Mouse (Mus musculus): ENCODE measurements around the gene Slco1a5. TPM values are rescaled to one million over a fixed set of nuclear protein-coding genes. Genes with fewer than 3 reads are reported as not detected.
"Not testable (repeated sequence)": the region's sequence is repeated elsewhere in the genome, so short reads cannot be mapped to it uniquely, and the experiment has no call there.

Slco1a5 gene
- under 1 TPM in 1 of 2 experiments, not detected in 1; 0.16 TPM for total RNA-seq (2021)
- long read RNA-seq, experiment 1 = 0 reads
- long read RNA-seq, experiment 2, partial matches to known transcripts = 0 of 1 reads
- long read RNA-seq, experiment 2, other reads (novel, unspliced or antisense) = 0 of 1 reads

DNA sequence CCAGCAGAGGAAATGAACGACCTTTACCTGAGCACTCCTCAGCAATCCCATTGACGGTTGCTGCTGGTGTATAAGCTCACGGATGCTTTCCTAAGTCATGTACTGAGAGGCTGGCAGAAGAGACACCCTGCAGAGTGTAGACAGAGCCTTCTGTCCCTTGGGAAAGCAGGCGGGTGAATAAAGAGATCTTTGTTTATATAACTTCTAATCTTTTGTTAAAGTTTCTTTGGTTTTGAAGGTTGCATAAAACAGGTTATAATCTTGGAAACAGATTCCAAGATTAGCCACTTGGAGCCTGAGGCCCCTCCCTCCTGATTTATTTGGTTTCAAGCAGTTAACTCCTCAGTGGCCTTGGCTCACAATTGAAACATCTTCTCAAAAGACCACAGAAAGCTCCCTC, at the start of gene Slco1a5:
Slco1a5 (minus strand) TSS at position 101 of the 400 bp plus-strand sequence.
- no peak for DNase-seq (ENCODE audit: low spot score in 2 of 2)

DNA sequence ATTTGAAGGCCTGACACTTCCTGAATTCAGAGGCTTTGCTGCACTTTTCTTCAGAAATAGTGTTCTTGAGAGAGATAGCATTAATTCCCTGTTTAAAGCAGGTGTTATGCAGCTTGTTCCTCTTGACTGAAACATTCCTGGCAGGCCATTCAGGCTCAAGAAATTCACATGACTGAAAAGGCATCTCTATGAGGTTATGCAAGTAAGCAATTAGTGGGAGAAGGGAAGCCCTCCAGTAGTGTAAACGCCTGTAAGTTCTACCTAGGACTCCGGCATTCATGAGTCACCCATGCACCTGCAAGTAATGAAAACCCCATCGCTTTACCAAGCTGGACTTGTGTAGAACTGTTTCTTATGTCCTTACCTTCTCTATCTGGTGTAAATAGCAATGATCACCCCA, 46.8 kb upstream of the Slco1a5 start:
- DNase-seq (ENCODE audit: low spot score in 2 of 2) = no peak

DNA sequence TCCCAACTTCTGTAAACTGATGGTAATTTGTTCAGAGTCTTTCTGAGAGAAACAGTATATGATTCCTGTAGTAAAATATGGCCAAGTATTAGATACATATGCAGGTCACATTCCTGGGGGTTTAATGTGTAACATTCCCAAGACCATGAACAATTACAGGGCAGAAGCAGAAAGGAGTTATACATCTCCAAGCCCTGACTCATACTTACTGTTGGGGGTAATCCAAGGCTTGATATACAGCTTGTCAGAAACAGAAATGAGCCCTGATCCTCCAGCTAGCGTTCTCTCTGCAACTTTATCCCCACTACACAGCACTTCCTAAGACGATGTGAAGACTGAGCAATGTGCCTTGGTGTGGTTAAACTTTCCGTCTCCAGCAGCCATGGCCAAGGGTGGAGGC, 44.8 kb upstream of the Slco1a5 start:
- no peak for DNase-seq (ENCODE audit: low spot score in 2 of 2)

DNA sequence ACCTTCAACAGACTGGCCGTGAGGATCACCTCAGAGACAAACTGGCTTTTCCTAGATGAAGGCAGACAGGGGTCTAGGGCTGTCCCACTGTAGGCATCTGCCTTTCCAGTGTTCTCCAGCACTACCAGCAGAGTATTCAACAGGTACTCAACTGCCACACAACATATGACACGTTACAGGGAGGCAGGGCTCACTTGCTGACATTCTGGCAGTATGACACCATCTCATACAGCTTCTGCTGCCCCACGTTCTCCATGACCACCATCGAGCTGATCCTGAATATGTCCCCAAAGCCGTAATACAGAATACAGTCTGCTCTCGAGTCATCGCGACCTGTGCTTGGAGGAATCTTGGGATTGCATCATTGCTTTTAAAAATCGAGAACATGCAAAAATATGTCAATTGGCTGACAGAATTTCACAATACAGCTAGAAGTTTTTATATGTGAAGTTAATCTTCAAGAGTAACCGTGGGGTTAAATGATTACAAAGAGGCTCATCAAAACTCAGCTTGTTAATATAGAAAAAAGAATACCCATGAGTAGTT, 43.8 kb upstream of the Slco1a5 start:
- no peak for DNase-seq (ENCODE audit: low spot score in 2 of 2)

DNA sequence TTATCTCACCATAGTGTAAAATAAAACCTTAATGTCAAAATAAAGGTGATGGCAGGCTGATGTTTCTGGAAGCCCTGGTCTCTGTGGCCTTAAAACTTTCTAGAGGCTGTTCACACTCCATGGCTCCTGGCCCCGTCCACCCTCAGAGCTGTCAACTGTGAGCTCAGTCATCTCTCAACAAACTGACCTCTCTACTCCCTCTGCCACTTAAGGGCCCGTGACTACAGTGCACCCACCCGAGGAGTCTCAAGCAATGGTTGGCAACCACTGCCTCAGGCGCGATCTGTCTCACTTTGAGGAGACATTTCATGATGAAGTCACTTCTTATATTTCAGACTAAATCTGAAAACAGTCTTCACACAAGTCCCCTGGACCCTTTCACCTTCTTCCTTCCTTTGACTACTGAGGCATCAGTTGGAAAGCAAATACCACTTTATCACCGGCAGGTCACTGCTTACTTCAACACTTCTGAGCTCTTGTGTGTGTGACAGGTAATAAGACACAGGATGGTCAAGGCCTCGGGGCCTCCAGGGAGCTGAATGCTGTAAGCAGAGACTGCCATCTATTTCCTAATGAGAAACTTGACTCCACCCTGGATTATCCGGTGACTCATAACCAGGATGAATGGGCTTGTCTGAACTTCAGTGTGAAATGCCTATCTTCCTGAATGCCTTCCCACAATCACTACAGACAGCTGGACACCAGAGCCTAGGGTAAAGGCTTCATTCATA, 43.1 kb upstream of the Slco1a5 start:
- DNase-seq (ENCODE audit: low spot score in 2 of 2) = no peak

DNA sequence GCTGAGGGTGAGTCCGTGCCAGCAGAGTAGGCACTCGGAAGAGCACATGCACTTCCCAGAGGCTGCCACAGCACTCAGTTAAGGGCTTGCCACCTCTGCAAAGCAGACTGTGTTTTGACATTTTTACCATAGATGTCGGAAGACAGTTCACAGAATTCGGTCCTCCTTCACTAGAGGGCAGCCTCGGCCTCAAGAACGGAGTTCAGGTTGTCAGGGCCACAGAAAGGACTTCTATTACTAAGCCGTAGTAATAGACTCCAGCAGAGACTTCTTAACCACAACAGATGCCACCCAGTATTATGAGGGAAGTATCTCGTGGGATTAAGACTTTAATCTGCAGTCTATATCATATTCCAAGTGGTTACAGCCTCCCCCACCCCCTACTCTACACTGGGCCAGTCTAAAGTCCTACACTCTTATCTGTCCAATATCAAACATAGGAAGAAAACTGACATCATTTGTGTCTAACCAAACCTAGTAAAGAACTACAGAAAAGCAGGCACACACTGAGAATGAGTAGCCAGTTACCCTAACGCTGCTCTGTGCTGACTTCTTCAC, 40.3 kb upstream of the Slco1a5 start:
- DNase-seq (ENCODE audit: low spot score in 2 of 2) = no peak

DNA sequence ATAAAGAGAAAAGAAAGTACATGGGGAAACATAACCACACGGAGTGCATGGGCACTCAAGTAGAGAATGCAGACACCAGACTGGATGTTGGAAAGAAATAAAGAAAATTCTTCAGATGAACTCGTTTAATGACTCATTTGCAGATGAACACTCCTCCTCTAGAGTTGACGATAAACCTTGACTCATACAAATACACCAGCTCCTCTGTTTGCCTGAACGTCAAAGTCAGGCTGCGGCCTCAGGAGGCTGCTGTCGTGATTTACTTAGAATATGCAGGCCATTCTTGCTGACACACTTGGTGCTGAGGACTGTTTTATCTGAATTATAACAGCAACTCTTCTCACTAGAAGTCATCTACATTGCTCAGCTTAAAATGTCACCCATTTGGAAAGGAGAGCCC, 39.3 kb upstream of the Slco1a5 start:
- DNase-seq (ENCODE audit: low spot score in 2 of 2) = no peak

DNA sequence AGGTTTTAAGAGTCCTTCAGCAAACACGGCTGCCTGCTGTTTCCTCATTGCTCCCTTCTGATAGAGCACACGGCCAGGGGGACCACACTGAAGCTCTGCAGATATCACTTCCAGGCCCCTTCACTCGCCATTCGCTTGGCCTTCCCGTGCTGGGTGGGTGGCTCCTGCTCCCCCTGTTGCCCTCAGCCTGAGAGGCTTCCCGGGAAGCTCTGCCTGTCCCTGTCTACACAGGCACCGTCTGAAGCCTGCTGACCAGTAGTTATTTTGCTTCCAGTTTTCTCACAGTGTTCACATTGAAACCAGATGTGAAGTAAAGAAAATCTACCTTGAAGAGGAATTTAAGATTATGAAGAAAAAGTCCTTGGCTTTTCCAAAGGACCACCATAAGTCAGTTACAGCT, 34.3 kb upstream of the Slco1a5 start:
- DNase-seq (ENCODE audit: low spot score in 2 of 2) = no peak

DNA sequence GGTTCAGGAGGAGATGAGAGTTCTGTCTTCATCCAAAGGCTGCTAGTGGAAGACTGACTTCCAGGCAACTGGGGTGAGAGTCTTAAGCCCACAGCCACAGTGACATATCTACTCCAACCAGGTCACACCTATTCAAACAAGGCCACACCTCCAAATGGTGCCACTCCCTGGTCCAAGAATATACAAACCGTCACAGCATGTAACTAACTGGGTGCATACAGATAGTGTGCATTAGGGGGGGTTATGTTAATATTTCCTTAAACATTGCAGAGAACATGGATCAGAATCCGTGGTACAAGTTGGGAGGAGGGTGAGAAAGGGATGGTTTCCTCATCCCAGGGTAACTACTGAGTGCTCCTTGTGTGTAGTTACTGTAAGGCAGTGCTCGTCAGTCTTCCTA, 29.3 kb upstream of the Slco1a5 start:
- DNase-seq (ENCODE audit: low spot score in 2 of 2) = not testable (repeated sequence)

DNA sequence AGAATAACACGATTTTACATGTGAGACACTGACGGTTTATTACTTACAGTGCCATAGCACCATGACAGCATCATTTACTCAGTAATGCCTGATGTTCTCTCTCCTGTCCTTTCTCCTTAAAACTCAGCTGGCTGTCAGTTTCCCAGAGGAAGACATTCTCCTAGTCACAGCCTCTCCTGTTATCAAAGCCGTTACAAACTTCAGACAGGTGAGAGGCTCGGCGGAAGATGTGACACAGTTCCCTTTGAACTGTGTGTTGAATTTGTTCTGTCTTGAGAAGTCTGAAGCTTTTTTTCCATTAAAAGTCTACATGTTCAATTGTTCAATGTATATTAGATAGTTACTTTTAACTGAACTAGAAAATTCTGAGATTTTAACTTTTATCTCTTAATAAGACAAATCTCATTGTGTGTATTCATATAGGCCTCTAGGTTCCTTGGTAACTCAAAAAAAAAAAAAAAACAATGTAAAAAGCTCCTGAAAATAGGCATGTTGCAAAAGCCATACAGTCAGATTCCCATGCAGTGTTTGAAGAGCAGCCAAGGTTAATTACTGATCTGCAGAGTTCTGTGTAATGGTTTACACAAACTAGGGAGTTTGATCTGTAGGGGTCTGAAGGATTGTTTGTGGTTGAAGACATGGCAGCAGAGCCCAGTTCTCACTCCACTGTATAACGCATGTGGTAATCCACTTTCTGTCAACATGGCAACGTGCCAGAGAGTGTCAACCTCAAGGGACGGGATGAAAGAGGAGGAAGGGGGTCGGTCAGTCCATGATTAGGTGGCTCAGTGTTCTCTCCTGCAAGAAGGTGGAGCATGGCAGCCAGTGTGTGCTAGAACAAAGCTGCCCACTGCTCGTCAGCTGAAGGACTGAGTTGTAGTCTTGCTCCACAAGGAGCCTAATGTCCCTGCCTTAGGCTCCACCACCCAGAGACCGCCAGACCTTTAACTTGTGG, 24.9 kb upstream of the Slco1a5 start:
- no peak for DNase-seq (ENCODE audit: low spot score in 2 of 2)

DNA sequence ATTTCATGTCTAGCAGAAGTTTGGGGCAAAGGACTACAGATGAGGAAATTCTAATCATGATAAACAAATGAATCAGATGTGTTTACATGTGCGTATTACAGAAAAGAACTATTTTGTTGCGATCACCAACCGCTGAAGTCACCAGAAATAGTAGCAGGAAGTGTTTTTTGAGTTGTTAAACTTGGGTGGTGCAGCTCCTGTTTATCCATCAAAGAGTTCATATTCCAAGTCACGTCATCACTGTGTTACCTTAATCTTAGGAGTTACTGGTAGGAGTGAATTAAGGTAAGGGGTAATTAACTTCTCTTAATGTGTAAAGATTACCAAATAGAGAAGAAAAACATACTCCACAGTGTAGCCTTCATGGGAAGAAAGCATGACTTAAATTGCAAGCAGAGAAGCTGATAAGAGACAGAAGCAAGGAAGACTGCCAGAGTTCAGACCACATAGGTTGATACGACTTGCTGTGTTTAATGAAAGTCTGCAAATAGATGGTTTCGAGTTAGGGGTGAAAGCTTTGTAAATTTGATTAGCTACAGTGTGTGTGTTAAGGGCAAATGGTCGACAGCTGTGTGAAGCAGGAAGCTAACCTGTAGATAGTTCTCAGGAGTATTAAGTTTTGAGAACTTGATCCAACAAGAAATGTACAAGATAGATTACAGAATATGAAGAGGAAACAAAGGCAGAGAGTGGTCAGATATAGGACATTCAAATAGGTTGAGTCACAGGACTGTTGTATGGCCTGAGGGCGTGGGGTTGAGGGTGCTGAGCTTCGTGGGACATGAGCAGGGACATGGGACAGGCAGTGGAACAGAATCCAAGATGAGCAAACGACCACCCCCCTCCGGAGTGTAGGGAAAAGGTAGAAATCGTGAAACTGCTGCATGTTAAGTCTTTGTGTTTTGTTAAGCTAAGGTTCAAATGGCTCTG, 23.7 kb upstream of the Slco1a5 start:
- no peak for DNase-seq (ENCODE audit: low spot score in 2 of 2)

DNA sequence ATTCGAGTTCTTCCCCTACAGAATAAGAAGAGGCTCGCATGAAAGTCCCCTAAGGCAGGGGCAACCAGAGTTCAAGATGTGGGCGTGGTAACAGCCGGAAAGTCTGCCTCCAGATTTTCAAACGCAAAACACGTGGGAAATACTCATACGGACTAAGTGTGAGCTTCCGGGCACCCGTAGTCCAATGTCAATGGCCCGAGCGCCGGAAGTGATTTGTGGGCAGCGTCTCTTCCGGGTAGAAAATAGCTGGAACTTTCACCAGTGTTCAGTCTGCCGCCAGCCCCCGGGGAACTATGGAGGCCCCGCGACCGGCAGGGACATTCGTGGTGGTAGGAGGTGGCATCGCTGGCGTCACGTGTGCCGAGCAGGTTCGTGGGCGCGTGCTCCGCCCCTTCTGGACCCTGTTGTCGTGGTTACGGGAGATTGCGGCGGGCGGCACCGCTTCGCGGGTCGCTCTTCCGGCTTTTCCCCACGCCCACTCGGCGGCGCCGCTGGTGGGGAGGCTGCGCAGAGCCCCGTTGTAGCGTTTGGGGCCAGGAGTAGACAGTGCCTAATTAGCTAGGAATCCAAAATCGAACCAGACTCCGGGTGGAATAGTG, 22.8 kb upstream of the Slco1a5 start, which contains the start of gene Pyroxd1:
Pyroxd1 (plus strand) TSS at position 215 of the 599 bp plus-strand sequence.
- peak; percentile 91 for DNase-seq (ENCODE audit: low spot score in 2 of 2)

DNA sequence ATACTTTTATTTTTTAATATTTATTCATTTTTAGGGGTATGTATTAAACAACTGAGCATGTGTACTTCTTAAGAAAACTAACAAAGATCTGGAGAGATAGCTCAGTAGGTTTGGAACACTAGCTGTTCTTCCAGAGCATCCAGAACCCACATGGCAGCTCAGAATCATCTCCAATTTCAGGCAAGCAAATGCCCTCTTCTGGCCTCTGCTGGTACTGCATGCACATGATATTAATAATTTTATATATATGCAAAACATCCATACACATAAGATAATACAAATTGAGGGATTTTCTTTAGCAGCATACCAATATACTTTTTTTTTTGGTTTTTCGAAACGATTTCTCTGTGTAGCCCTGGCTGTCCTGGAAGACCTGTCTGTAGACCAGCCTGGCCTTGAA, 20.8 kb upstream of the Slco1a5 start:
- peak; percentile 38 to 76 for DNase-seq (ENCODE audit: low spot score in 2 of 2)

DNA sequence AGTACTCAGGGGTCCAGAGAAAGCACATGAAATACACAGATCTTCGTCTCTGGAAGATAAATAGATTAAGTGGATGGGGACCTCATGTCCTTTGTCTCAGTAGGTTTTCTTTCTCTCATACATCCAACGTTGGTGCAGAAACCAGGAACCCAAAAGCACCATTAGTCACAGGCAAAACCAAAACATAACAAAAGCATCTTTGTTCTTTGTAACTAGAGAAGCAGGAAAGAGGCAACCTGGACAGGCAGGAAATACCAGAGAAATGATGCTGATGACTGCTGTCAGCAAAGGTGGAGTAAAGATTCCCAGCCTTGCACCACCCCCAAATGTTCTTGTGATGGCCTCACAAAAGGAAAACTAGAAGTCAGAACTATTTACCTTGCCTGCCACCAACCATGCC, 16.8 kb upstream of the Slco1a5 start:
- no peak for DNase-seq (ENCODE audit: low spot score in 2 of 2)

DNA sequence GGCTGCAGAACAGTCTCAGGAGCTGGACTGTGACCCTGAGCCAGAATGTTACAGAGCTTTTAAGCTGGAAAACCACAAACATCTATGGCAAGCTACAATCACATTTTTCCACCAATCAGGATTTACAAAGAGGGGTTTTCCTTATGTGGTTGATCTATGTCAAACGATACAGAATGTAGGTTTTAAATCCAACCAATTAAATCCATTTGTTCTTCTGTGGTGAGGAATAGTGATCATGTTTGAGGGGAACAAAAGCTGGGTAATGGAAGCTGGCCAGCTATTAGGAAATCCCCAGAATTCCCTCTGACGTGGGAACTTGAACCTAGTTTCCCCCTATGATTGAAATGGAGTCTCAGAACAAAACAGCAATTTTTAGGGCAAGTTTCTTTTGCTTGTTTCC, 16.2 kb upstream of the Slco1a5 start:
- DNase-seq (ENCODE audit: low spot score in 2 of 2) = no peak

DNA sequence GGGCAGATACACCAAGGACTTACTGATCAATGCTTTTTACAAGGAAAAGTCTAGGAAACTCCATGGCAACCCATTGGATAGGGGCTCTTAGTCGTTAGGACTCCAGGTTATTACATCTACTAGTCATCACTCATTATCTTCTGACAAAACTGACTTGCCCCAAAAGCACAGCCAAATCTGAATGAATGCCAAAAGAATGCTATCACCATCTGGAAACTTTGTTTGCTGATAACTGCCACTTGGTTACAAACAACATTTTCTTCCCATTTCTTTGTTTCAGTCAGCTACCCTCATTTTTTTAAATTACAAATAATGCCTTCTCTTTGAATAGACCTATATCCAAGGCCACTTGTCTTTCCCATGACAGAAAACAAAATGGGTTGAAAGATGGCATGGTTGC, 6.4 kb upstream of the Slco1a5 start:
- DNase-seq (ENCODE audit: low spot score in 2 of 2) = no peak

DNA sequence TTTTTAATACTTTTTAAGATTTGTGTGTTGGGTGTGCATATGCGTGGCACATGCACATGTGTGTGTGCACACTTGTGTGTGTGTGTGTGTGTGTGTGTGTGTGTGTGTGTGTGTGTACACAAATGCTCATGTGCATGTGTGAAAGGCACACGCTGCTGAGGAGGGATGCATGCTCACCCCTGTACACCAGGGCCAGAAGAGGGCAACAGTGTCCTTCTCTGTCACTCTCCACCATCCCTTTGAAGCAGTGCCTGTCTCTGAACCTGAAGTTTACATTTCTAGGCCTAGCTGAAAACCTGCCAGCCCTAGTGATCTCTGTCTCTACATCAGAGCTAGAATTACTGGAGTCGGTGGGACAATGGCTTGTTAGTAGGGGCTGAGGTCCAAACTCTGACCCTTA, 3.8 kb upstream of the Slco1a5 start:
- no peak for DNase-seq (ENCODE audit: low spot score in 2 of 2)

DNA sequence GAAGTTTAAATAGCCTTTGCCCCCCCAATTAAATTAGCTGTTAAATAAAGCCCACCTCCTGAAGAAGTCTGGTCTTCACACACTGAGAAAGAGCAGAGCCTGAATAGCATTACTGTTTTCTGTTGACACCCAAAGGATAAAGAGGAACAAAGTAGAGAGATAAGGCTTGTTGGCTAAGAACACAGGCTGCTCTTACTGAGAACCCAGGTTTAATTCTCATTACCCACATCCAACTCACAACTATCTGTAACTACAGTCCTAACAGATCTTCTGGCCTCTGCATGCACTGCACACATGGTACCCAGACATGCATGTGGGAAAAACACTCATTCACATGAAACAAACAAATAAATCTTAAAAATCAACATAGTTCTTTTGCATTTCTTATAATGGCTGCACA, 5.7 kb downstream of the Slco1a5 start:
- no peak for DNase-seq (ENCODE audit: low spot score in 2 of 2)

DNA sequence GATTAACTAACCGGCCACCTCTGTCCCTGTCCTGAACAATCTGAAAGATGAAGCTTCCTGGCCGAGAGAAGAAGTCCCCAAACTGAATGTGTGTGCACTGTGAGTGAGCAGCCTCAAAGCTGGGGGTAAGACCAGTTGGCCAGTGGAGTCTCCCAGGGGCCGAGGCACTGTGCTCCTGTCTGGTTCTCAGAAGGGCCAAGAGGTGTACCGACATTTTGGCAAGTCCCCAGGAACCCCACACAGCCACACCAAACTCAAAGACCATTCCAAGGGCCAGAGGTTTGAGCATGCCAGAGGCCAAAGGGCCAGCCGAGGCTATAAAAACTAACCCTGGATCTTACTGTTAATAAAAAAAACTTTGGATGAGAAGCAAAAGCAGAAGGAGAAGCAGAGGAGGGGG, 8.5 kb downstream of the Slco1a5 start:
- no peak for DNase-seq (ENCODE audit: low spot score in 2 of 2)

DNA sequence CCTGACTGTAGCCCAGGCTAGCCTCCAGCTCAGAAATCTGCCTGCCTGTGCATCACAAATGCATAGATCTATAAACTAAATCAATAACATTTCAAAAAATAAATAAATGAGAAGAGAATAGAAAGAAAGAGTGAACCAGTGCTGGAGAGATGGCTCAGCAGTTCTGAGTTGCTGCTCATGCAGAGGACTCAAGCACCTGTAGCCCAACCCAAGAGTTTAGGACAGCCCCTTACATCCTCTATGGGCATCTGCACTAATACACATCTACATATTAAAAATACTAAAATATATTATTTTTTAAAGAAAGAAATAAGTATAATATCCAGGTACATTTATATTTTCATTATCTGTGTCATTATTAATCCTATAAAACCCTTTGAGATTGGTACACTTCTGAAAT, 17.7 kb downstream of the Slco1a5 start:
- DNase-seq (ENCODE audit: low spot score in 2 of 2) = no peak

Measured in layer of hippocampus, postnatal 14 days (tissue).